Mouse (Mus musculus) liver, embryonic 16.5 days (tissue): ENCODE measurements around the gene Tmed2. TPM values are rescaled to one million over a fixed set of nuclear protein-coding genes. Genes with fewer than 3 reads are reported as not detected.

Experiments
- ATAC-seq: fragments of 200-750 bp; cut with Nextera tagmentation; 2 replicates; pipeline ENCODE4 v1.8.0; 2017; ENCODE audit warnings: low read depth, mild to moderate bottlenecking, moderate number of reproducible peaks, moderate library complexity
- H3K27ac ChIP-seq: fragments of 300-500 bp; sonication (generic); 2 replicates; pipeline ENCODE4 v1.5.1; 2014; ENCODE audit warnings: mild to moderate bottlenecking, low read length
- H3K27me3 ChIP-seq: fragments of 300-500 bp; sonication (generic); 2 replicates; pipeline ENCODE4 v1.6.1; 2014; ENCODE audit warnings: low read depth, low read length, mixed read lengths; ENCODE audit not compliant: control insufficient read depth, insufficient read depth
- H3K36me3 ChIP-seq: fragments of 300-500 bp; sonication (generic); 2 replicates; pipeline ENCODE4 v1.6.1; 2014; ENCODE audit warnings: mild to moderate bottlenecking; ENCODE audit not compliant: control insufficient read depth, insufficient read depth
- H3K4me1 ChIP-seq: fragments of 300-500 bp; sonication (generic); 2 replicates; pipeline ENCODE4 v1.6.1; 2014; ENCODE audit warnings: low read depth, low read length, mixed read lengths; ENCODE audit not compliant: control insufficient read depth
- H3K4me2 ChIP-seq: fragments of 300-500 bp; sonication (generic); 2 replicates; pipeline ENCODE4 v1.6.1; 2014; ENCODE audit warnings: low read depth, low read length, mixed read lengths
- H3K4me3 ChIP-seq: fragments of 300-500 bp; sonication (generic); 2 replicates; pipeline ENCODE4 v1.5.1; 2014; ENCODE audit warnings: low read depth, mild to moderate bottlenecking, low read length
- H3K9ac ChIP-seq: fragments of 300-500 bp; sonication (generic); 2 replicates; pipeline ENCODE4 v1.6.1; 2014; ENCODE audit warnings: low read depth, low read length
- H3K9me3 ChIP-seq: fragments of 300-500 bp; sonication (generic); replicated peaks from 2 replicates; pipeline ENCODE4 v1.6.1; 2016; ENCODE audit warnings: low read length; ENCODE audit not compliant: control insufficient read depth
- WGBS: fragments of 180-500 bp; shearing (Covaris S2); extraction: QIAGEN DNeasy Blood & Tissue Kit; methylation state at CpG from one replicate; pipeline ENCODE4 v1.1.7; 2014; ENCODE audit not compliant: insufficient replicate concordance; 5-methylcytosine and 5-hydroxymethylcytosine counted together
- polyA plus RNA-seq: library from polyadenylated mRNA; unstranded; fragments of >200 nt; fragmentation: Nextera tagmentation; extraction: Ambion mirVana; gene quantifications from 2 replicates; pipeline ENCODE4 v1.2.1, GENCODE M21; 2015

Gene Tmed2
- polyA plus RNA-seq, 1 experiment from 2014 or later: 282 TPM

DNA sequence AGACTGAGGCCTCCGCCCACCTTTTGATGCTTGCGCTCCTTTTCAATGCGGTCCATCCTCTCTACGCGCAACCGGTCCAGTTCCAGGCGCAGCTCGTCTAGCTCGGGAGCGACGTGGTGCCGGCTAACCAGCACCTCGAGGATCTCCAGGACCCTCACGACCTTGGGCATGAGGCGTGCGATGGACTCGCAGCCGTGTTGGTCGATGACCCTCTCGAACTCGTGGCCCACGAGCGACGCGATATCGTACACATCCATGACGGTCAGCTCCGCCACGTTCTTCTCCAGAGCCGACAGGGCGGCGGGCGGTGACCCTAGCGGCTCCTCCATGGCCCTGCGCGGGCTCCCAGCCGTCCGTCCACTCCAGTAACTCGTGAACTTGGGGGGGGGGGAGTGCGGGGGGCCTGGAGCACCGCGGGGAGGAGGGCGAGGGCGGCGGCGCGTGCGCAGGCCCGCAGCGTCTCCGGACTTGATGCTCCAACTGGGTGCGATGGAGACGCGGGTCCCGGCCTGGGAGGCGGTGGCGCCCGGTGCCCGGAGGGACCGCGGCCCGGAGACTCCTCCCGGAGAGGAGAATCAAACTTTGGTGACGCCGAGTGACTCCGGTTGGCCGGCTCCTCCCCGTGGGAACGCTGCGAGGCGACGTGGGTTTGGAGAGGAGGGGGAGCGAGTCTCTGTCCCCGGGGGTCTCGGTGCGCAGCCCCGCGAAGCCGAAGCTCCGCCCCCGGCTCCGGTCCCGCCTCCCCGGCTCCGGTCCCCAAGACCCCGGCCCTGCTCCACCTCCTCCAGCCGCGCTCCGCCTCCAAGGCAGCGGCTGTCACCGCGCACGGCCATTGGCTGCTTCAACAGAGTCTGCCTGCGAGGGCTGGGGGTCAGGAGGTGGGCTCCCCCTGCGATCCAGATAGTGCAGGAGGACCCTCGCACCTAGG is 9.6 kb upstream of the Tmed2 start, which contains the start of gene Rilpl1:
Gene Rilpl1, minus strand, starts transcription at position 737 of the 928 bp plus-strand sequence.
- Histone ChIP-seq H3K27me3 (peaks cover 36% of the 10 kb centered on the region), H3K9me3 (no peaks in the 10 kb centered on the region), H3K27ac (peak within 1 kb of the TSS; percentile 37), H3K9ac (peak within 1 kb of the TSS; percentile 54), H3K4me2 (peak within 1 kb of the TSS; percentile 83), H3K4me3 (peak within 1 kb of the TSS; percentile 67), H3K36me3 (no peaks in the 10 kb centered on the region), H3K4me1 (peaks cover 13% of the 10 kb centered on the region)
- WGBS: 1% methylated on average over 95 of the region's 96 CpGs
- peak; percentile 56 for ATAC-seq

DNA sequence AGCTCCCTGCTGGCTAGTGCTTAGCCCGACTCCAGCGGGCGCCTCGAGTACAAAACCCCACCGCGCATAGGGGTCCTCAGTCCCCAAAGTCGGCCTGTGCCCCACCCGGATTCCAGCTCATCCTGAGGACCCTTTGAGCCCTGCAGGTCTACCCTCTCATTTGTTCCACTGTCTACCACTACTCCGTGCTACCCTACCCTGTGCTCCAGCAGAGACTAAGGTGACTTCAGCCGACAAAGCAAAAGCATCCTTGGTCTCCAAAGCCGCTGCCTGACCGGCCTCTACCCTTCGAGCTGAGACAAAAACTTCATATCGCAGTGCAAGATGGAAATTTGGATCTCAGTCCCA is 8.9 kb upstream of the Tmed2 start:
- Histone ChIP-seq H3K9me3 (no peaks in the 10 kb centered on the region), H3K27me3 (peaks cover 36% of the 10 kb centered on the region), H3K4me3 (peak overlapping the region; percentile 67), H3K36me3 (no peaks in the 10 kb centered on the region), H3K27ac (peak overlapping the region; percentile 37), H3K4me1 (peaks cover 13% of the 10 kb centered on the region), H3K4me2 (peak overlapping the region; percentile 83), H3K9ac (peak overlapping the region; percentile 54)
- 0 out of 2 replicates have a peak, but pooled peaks have one; percentile 12 for ATAC-seq
- 15% methylated on average over 14 of the region's 14 CpGs for WGBS

DNA sequence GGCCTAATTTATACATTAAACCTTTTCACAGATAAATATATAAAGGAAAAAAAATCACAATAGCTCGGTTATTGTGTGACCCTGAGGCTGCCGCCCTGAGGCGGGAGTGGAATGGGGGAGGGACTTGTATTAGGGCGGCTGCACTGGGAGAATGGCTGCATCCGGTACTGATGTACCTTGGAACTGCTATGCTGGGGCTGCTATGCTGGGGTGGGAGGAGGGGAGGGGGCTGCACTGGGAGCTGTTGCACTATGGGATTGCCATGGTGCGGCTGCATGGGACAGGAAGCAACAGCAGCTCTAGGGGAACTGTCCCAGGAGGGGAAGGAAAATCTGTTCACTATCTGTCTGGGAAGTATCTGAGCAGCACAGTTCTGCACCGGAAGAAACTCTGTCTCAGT is 8.0 kb upstream of the Tmed2 start:
- H3K27me3 ChIP-seq: peaks cover 36% of the 10 kb centered on the region

DNA sequence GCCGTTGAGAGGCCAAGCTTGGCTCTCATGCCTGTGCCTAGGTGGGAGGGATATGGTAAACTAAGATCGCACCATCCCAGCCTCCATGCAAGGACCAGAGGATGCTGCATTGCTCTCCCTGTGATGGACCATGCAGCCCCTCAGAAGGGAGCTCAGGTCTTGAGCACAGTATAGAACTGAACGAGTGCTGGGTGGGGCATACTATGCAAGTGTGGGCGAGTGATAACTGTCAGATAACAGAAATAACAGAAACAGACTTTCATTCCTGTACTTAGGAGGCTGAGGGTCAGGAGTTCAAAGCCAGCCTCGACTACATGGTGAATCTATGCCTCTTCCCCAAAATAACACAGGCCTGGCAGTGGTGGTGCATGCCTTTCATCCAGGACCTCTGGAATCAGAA is 5.5 kb upstream of the Tmed2 start:
- Histone ChIP-seq H3K4me3 (no peak overlapping the region), H3K27ac (no peak overlapping the region), H3K36me3 (no peaks in the 10 kb centered on the region), H3K9ac (no peak overlapping the region), H3K4me2 (no peak overlapping the region), H3K9me3 (no peaks in the 10 kb centered on the region), H3K27me3 (peaks cover 26% of the 10 kb centered on the region), H3K4me1 (peaks cover 15% of the 10 kb centered on the region)
- 36% methylated on average over 5 of the region's 5 CpGs for WGBS
- no peak for ATAC-seq

More for the DNA sequence above, 8.0 kb upstream of the Tmed2 start:
- no peak overlapping the region for H3K4me2 ChIP-seq
- no peak overlapping the region for H3K4me3 ChIP-seq
- no peaks in the 10 kb centered on the region for H3K9me3 ChIP-seq
- H3K27ac ChIP-seq: no peak overlapping the region
- WGBS: 14% methylated on average over 7 of the region's 7 CpGs
- H3K9ac ChIP-seq: no peak overlapping the region
- ATAC-seq: peak; percentile 41
- H3K4me1 ChIP-seq: peaks cover 16% of the 10 kb centered on the region
- H3K36me3 ChIP-seq: no peaks in the 10 kb centered on the region

DNA sequence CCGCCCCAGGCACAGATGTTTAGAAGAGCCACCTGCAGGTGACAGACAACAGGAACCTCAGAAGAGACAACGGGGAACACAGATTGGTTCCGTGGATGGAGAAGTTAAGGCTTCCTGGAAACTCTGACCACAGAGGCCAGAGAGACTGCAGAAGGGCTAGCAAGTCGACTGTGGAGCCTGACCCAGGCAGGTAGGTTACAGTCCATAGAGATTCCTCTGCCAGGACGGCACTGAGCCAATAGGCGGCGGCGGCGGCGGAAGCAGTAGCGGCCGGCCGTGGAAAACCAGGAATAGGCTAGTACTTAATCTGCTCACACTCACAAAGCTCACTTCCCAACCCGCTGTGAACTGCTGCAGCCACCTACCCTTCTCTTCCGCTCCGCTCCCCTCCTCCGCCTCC is 3.7 kb upstream of the Tmed2 start:
- Histone ChIP-seq H3K27me3 (peaks cover 8% of the 10 kb centered on the region), H3K9ac (0 out of 2 replicates have a peak overlapping the region, but pooled peaks have one; percentile 22), H3K4me1 (peaks cover 14% of the 10 kb centered on the region), H3K36me3 (no peaks in the 10 kb centered on the region), H3K4me3 (0 out of 2 replicates have a peak overlapping the region, but pooled peaks have one; percentile 0), H3K27ac (no peak overlapping the region), H3K4me2 (peak overlapping the region; percentile 55), H3K9me3 (no peaks in the 10 kb centered on the region)
- WGBS: 4% methylated on average over 17 of the region's 17 CpGs
- ATAC-seq: no peak

DNA sequence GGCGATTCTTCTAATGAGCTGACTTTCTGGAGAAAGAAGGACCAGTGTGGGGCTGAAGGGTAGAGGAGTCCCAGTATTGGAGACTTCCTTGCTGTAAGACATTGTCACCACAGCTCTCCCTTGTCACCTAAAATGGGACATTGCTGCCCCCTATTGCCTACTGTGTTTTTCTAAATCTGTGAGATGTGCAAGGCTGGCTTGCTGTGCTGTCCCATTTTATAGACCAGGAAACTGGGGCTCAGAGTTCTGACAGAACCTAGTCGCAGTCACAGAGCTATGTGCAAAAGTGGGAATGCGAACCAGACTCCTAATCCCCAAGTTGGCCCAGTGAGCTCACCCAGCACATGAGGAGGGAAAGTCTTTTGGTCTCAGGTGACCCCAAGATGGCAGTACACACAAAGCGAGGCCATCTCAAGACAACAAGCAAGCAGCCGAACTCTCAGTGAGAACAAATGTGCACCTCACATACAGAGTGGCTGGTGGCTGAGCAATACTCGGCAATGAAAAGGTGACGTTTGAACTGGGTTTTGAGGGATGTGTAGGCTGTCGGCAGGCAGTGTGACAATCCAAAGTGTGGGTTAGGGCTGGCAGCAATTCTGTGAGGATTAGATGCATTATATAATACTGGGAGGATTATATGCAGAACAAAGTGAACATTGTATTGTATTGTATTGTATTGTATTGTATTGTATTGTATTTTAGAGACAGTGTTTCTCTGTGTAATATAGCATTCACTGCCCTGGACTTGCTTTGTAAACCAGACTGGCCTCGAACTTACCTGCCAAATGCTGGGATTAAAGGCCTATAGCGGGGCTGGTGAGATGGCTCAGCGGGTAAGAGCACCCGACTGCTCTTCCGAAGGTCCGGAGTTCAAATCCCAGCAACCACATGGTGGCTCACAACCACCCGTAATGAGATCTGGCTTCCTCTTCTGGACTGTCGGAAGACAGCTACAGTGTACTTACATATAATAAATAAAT is 1.4 kb upstream of the Tmed2 start:
- H3K27me3 ChIP-seq: no peaks in the 10 kb centered on the region
- 67% methylated on average over 14 of the region's 16 CpGs for WGBS
- H3K9me3 ChIP-seq: no peaks in the 10 kb centered on the region
- peaks cover 9% of the 10 kb centered on the region for H3K36me3 ChIP-seq
- ATAC-seq: no peak
- no peak overlapping the region for H3K27ac ChIP-seq
- H3K4me3 ChIP-seq: no peak overlapping the region
- peaks cover 25% of the 10 kb centered on the region for H3K4me1 ChIP-seq
- no peak overlapping the region for H3K9ac ChIP-seq
- no peak overlapping the region for H3K4me2 ChIP-seq

DNA sequence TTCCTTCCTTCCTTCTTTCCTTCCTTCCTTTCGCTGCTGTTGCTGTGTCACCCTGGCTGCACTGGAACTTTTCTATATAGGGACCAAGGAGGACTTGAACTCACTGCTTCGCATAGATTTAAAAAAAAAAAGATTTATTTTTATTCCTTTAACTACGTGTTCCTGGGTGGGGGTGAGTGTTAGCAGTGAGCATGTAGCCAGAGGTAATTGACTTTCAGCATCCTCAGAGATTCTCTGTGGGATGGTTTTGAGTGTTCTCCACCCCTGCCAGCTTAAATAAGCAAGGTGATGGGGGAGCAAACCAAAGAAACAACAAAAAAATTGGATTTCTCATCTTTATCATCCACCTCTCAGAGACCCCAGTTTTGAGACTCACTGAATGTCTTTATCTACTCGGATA is 590 bp upstream of the Tmed2 start:
- 60% methylated on average over 4 of the region's 4 CpGs for WGBS
- peak overlapping the region; percentile 67 for H3K9ac ChIP-seq
- peaks cover 17% of the 10 kb centered on the region for H3K36me3 ChIP-seq
- H3K4me2 ChIP-seq: peak overlapping the region; percentile 82
- peak overlapping the region; percentile 96 for H3K4me3 ChIP-seq
- no peaks in the 10 kb centered on the region for H3K27me3 ChIP-seq
- ATAC-seq: no peak
- peaks cover 22% of the 10 kb centered on the region for H3K4me1 ChIP-seq
- no peaks in the 10 kb centered on the region for H3K9me3 ChIP-seq
- H3K27ac ChIP-seq: peak overlapping the region; percentile 91

DNA sequence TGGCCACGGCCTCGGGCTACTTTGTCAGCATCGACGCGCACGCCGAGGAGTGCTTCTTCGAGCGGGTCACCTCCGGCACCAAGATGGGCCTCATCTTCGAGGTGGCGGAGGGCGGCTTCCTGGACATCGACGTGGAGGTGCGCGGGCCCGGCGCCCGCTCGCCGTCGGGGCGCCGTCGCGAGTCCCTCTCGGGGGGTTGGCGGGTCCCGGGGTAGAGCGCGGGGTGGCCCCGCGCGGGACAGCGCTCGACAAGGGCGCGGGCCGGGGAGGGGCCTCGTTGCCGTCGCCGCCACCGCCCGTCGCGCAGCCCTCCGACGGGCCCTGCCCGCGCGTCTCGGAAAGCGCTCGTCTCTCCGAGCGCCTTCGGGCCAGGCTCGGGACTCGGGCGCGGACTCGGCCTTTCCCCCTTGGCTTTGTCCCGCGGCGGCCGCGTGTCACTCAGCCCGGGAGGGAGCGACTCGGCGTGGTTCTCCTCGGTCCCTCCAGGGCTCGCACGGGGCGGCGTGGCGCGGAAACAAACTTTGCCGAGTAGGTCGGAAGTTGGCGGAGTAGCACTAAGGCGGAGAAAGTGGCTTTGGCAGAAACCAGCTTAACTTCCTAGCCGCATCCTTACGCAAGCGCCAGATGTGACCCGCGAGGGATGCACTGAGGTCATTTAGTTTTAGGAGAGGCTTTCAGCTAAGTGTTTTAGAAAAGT is 558 bp downstream of the Tmed2 start:
- ATAC-seq: peak; percentile 85
- H3K9me3 ChIP-seq: no peaks in the 10 kb centered on the region
- peaks cover 28% of the 10 kb centered on the region for H3K36me3 ChIP-seq
- peak overlapping the region; percentile 91 for H3K9ac ChIP-seq
- peak overlapping the region; percentile 96 for H3K4me3 ChIP-seq
- peak overlapping the region; percentile 64 for H3K4me2 ChIP-seq
- H3K27me3 ChIP-seq: no peaks in the 10 kb centered on the region
- H3K4me1 ChIP-seq: peaks cover 21% of the 10 kb centered on the region
- under 1% methylated on average over 76 of the region's 89 CpGs for WGBS
- peak overlapping the region; percentile 91 for H3K27ac ChIP-seq
